Mouse (Mus musculus) lung, postnatal 14 days (tissue): Measurements from ENCODE around the gene Lmtk3.

Experiments used
- DNase-seq: peaks from one replicate; pipeline ENCODE4 v3.0.0; 2021

Lmtk3 gene

DNA sequence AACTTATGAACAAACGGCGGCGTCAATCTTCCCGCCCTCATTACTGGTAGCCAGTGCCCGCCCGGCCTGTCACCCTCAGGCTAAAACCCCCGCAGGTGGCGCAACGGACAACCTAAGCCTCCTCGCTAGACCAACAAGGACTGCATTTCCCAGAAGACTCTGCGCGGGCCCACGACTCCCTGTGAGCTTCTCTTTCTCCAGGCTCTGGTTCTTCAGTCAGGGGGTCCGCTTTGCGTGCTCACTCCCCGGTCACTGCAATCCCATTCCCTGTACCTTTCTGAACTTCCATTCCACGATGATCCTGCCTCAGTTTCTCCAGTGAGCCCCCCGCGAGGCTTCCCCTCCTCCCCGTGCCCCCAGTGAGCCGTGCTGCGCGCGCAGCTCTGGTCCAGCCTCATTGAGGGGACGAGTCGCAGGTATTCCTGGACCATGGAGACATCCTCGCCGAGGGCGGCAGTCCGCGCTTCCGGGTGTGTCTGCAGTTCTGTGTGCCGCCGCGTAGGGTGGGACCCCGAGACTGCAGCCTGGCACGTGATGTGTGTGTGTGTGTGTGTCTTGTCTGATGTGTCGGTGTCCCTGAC lies at the start of gene Lmtk3:
Gene Lmtk3, plus strand, starts transcription at position 228 of the 581 bp plus-strand sequence.
- peak; percentile 69 for DNase-seq

- peak; percentile 92 for DNase-seq
Observed at GRCm38 (mm10) chr7:45739162-45739763, 44.3 kb upstream of the Lmtk3 start.

- no peak for DNase-seq
Observed at GRCm38 (mm10) chr7:45739820-45740219, 43.7 kb upstream of the Lmtk3 start.

DNA sequence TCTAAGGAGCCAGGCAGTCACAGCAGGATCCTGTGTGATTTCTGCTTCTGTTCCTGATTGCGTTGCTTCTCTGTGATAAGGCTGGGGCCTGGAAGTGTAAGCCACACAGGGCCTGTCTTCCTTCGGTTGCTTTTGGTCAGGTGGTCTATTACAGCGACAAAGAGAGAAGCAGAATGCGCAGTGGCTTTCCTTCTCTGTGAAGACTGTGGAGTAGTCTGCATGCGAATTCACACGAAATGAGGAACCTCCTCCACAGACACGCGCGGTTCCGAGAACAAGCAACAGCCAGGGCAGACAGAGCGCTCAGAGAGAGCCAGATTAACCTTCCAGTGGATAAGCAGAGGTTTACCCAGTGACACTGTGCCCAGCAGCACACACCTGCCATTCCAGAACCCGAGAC lies 42.2 kb upstream of the Lmtk3 start:
- DNase-seq: no peak

GRCm38 (mm10) chr7:45741777-45742176 lies 41.8 kb upstream of the Lmtk3 start:
- DNase-seq: no peak

- no peak for DNase-seq
Observed at GRCm38 (mm10) chr7:45742338-45742737, 41.2 kb upstream of the Lmtk3 start.

DNA sequence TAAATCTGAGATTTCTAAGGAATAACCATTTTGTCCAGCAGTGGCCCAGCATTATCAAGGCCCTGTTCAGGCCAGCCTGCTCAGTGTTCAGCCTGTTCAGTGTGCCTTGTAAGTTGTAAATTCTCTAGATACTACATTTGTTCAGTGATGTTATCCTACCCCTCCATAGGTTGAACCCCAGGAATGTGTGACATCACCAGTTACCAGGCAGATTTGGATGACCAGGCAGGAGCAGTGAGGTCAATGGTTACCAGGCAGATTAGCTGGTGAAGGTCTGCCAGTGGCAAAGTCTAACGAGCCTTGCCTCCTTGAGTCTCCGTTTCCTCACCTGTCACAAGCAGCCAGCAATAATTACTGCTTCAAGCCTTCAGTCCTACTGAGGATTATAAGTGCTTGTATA lies 39.2 kb upstream of the Lmtk3 start:
- DNase-seq: peak; percentile 87

GRCm38 (mm10) chr7:45746518-45746917 lies 37.0 kb upstream of the Lmtk3 start:
- no peak for DNase-seq

DNA sequence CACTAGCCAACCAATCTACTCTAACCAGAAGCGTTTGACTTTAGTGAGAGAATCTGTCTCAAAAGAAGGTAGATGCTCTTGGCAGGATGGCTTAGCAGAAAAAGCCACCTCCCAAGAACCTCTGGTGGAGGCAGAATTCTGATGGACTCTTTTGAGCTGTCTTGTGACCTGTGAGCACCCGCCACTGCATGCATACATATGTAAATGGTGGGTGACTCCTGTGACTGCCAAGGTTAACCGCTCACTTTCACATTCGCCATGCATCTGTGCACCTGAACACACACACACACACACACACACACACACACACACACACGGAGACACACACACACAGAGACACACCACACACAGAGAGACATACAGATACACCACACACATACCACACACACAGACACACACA lies 36.1 kb upstream of the Lmtk3 start:
- no peak for DNase-seq

- no peak for DNase-seq
Observed at GRCm38 (mm10) chr7:45748110-45748509, 35.4 kb upstream of the Lmtk3 start.

GRCm38 (mm10) chr7:45749401-45749800 lies 34.1 kb upstream of the Lmtk3 start:
- DNase-seq: no peak

DNA sequence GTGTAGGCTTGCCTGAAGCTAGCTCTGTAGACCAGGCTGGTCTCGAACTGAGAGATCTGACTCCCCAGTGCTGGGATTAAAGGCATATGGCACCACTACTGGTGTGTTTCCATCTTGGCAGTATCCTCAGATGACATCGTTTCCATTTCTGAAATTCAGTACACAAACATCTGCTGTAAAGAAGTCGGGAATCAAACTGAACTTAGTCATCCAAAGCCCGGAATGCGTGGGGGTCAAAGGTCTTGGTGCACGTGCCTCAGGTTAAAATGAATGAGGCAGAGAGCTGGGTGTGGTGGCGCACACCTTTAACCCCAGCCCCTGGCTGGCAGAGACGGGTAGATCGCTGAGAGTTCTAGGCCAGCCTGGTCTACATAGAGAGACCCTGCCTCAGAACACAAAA lies 33.4 kb upstream of the Lmtk3 start:
- DNase-seq: no peak

DNA sequence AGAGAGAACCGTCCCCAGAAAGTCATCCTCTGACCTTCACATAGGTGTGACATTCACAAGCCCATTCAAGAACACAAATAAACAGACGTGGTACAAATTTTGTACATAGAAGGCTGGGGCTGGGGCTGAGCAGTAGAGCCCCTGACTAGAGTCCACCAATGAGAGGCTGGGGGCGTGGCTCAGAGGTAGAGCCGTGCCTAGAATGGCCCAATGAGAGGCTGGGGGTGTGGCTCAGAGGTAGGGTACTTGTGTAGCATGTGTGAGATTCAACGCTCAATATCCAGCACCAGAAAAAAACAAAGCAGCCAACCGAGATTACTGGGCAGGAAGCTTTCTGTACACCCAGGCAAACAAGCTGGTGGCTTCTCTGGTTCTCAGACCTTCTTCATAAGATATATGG lies 27.8 kb upstream of the Lmtk3 start:
- DNase-seq: no peak

- DNase-seq: peak; percentile 53
Observed at GRCm38 (mm10) chr7:45759400-45759799, 24.1 kb upstream of the Lmtk3 start.

DNA sequence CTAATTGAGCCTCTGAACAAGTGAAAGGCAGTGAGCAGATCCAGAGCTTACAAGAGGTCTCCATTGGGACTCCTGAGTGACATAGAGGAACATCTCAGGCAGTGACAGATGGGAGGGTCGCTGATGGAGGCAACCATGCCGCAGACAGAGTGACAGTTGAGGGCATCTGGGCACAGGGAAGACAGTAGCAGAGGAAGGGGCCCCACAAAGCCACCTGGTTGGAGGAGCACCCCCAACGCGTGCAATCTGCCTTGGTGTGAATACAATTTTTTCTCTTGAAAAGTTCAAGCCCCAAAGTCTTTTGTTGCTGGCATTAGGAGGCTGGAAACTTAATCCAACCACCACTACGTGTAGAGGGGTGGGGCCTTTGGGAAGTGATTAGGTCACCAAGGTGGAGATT lies 23.4 kb upstream of the Lmtk3 start:
- DNase-seq: no peak

DNA sequence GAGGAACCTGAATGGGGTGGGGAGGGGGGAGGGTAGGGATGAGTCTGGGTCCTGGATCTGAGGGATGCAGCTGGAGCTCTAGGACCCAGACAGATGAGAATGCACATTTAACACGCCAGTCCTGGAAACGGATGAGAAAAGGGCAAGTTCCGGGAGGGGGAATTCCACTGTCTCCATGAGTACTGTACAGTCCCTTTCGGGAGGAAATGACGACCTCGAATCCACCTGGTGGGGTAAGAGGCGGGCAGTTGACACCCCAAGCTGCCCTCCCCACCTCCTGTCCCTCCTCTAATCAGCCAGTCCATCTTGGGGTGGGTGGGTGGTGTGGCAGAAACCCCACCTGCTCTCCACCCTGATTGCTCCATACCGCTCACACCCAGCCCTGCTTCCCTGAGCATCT lies 17.5 kb upstream of the Lmtk3 start:
- no peak for DNase-seq

GRCm38 (mm10) chr7:45766764-45767163 lies 16.8 kb upstream of the Lmtk3 start:
- no peak for DNase-seq

DNA sequence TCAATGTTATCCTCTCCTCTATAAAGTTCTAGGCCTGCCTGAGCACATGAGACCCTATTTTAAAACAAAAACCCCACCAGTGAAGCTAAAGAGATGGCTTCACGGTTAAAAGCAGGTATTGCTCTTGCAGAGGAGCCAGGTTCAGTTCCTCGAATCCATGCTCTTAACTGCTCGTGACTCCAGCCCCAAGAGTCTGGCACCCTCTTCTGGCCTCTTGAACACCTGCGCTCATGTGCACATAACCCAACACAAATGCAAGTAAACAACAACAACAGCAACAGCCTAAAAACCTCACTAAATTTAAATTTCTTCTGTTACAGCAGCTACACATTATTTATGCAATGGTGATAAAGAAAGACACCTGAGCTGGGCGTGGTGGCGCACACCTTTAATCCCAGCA lies 16.0 kb upstream of the Lmtk3 start:
- DNase-seq: no peak

GRCm38 (mm10) chr7:45770427-45771082 lies 13.0 kb upstream of the Lmtk3 start:
- no peak for DNase-seq

DNA sequence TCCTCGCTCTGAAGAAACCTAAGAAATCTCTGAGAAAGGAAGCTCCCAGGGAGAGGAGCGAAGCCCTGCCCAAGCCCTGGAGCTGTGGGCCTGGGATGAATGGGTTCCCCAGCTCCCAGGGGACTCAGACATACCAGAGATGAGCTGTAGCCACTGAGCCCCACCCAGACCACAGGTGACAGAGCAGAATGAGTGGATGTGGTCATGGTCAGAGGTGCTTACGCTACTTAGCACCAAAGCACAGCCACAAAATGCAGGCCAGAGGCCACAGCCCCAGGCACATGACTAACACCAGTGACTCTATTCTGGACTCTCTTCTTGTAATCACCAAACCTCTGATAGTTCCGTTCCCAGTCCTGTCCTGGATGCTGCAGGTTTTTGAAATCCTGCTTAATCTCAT lies 12.4 kb upstream of the Lmtk3 start:
- DNase-seq: no peak

- DNase-seq: no peak
Observed at GRCm38 (mm10) chr7:45775237-45775636, 8.3 kb upstream of the Lmtk3 start.

GRCm38 (mm10) chr7:45779081-45779641 lies 4.4 kb upstream of the Lmtk3 start:
- DNase-seq: no peak

- DNase-seq: no peak
Observed at GRCm38 (mm10) chr7:45782271-45782670, 1.3 kb upstream of the Lmtk3 start.
